In the genomic region with DNA sequence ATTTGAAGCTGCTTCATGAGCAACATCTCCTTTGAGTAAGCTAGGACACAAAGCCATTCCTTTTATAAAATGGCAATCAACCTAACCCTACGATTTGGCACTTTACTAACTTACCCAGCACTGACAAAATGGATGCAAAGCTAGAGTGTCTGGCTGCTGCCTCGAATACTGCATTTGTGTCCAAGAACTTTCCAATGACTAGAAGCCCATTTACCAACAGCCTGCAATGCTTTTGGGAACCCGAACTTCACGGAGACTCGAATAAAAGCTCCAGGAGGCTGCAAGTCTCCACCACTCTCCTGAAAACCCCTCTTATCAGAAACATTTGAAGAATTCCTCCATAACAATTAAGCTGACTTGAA, we compare ENCODE assay signal across 8 mouse cellular contexts. TPM values are rescaled to one million over a fixed set of nuclear protein-coding genes. Genes with fewer than 3 reads are reported as not detected.
DNase-seq lines count a peak whose midpoint lies in the region; ATAC-seq lines count a peak whose summit lies in the region.

No protein-coding gene starts in this region.

- H3K9me3 ChIP-seq in lung, embryonic 16.5 days (ENCODE audit: control insufficient read depth, low read length) = no peaks in the 10 kb centered on the region
- H3K9me3 ChIP-seq in hindbrain, embryonic 12.5 days (replicated peaks) = no peaks in the 10 kb centered on the region
- H3K9me3 ChIP-seq in midbrain, embryonic 15.5 days = no peaks in the 10 kb centered on the region

- H3K27me3 ChIP-seq in lung, embryonic 16.5 days (ENCODE audit: control insufficient read depth, insufficient read depth, low read depth, low read length) = no peaks in the 10 kb centered on the region
- H3K27me3 ChIP-seq in hindbrain, embryonic 12.5 days = no peaks in the 10 kb centered on the region
- H3K27me3 ChIP-seq in midbrain, embryonic 15.5 days (replicated peaks) = no peaks in the 10 kb centered on the region

- WGBS in lung, embryonic 16.5 days = 3% methylated on average over 5 of the region's 5 CpGs
- WGBS in hindbrain, embryonic 12.5 days = 2% methylated on average over 5 of the region's 5 CpGs
- WGBS in midbrain, embryonic 15.5 days = under 1% methylated on average over 5 of the region's 5 CpGs

- H3K4me1 ChIP-seq in lung, embryonic 16.5 days (replicated peaks; ENCODE audit: control insufficient read depth, insufficient read depth, low read length) = peaks cover 17% of the 10 kb centered on the region
- H3K4me1 ChIP-seq in hindbrain, embryonic 12.5 days = peaks cover 12% of the 10 kb centered on the region
- H3K4me1 ChIP-seq in midbrain, embryonic 15.5 days = peaks cover 29% of the 10 kb centered on the region

- peak overlapping the region; percentile 70 for H3K4me2 ChIP-seq in lung, embryonic 16.5 days (ENCODE audit: low read depth, low read length)
- peak overlapping the region; percentile 77 for H3K4me2 ChIP-seq in hindbrain, embryonic 12.5 days (replicated peaks)
- peak overlapping the region; percentile 73 for H3K4me2 ChIP-seq in midbrain, embryonic 15.5 days

- peak; percentile 36 for DNase-seq in CD4-positive, CD25-positive, alpha-beta regulatory T cell, adult 2 months (ENCODE audit: low read depth, low spot score)
- DNase-seq in lung, postnatal 10 days = no peak
- no peak for DNase-seq in thymus, postnatal 14 days
- no peak for DNase-seq in ovary, postnatal 10 days (ENCODE audit: low spot score)

- H3K27ac ChIP-seq in lung, embryonic 16.5 days (ENCODE audit: low read length) = peak overlapping the region; percentile 99
- H3K27ac ChIP-seq in hindbrain, embryonic 12.5 days = peak overlapping the region; percentile 99; the same call in 1 of the 2 replicates
- H3K27ac ChIP-seq in midbrain, embryonic 15.5 days = peak overlapping the region; percentile 99; the same call in 1 of the 2 replicates

- H3K36me3 ChIP-seq in lung, embryonic 16.5 days (ENCODE audit: control insufficient read depth, insufficient read depth, low read length) = no peaks in the 10 kb centered on the region
- no peaks in the 10 kb centered on the region for H3K36me3 ChIP-seq in hindbrain, embryonic 12.5 days
- no peaks in the 10 kb centered on the region for H3K36me3 ChIP-seq in midbrain, embryonic 15.5 days (replicated peaks)

- no peak for ATAC-seq in CD4-positive, CD25-positive, alpha-beta regulatory T cell, adult 4 months
- ATAC-seq in lung, embryonic 16.5 days (ENCODE audit: low read depth) = no peak
- no peak for ATAC-seq in hindbrain, embryonic 12.5 days (ENCODE audit: low FRiP score)
- no peak for ATAC-seq in midbrain, embryonic 15.5 days (replicated peaks)

- peak overlapping the region; percentile 99 for H3K9ac ChIP-seq in lung, embryonic 16.5 days (ENCODE audit: low read length)
- peak overlapping the region; percentile 100 for H3K9ac ChIP-seq in hindbrain, embryonic 12.5 days
- peak overlapping the region; percentile 98 for H3K9ac ChIP-seq in midbrain, embryonic 15.5 days

- peak overlapping the region; percentile 74 for H3K4me3 ChIP-seq in lung, embryonic 16.5 days (ENCODE audit: low read length)
- peak overlapping the region; percentile 99 for H3K4me3 ChIP-seq in hindbrain, embryonic 12.5 days
- H3K4me3 ChIP-seq in midbrain, embryonic 15.5 days = peak overlapping the region; percentile 99

RNA-seq across cellular contexts. Expression of a gene that starts 1.4 kb away (rescaled TPM):
- polyA plus RNA-seq in CD4-positive, CD25-positive, alpha-beta regulatory T cell, adult 4 months (2017; shearing (Covaris generic)) = 10 to 100 TPM; 35.3 to 38.3 TPM
- 17.3 and 18.5 TPM in 2 replicates for polyA plus RNA-seq in lung, embryonic 16.5 days (2015; fragmentation: Nextera tagmentation; extraction: Ambion mirVana)
- 22.2 and 22.3 TPM in 2 replicates for polyA plus RNA-seq in hindbrain, embryonic 12.5 days (2016; fragmentation: Nextera tagmentation; extraction: Ambion mirVana)
- 13.1 and 13.7 TPM in 2 replicates for polyA plus RNA-seq in midbrain, embryonic 15.5 days (2015; fragmentation: Nextera tagmentation; extraction: Ambion mirVana)
